Mouse (Mus musculus): ENCODE results near the gene Trim16.

DNA sequence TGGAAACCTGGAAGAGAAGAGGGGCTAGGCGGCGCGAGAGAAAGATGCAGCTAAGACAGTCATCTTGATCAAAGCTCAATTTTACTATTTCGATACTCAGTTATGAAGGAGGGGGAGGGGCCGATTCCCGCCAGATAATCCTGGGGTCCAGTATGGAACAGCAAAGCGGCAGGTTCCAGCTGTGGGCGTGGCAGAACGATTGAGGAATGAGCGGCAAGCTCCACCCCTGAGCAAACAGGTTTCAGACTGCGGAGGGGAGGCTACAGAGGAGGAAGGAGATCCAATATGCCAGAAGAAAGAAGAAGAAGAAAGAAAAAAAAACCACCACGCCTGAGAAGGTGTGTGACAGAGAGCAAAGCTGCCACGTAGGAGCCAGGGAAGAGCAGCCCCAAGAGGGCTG is 15.9 kb upstream of the Trim16 start:
- TF ChIP-seq CTCF (IDR thresholded peaks at IDR 0.05; ENCODE audit: insufficient read depth, low read depth, low read length) (no peak), POLR2A (IDR thresholded peaks at IDR 0.05; ENCODE audit: insufficient read depth, low read depth, low read length) (no peak)

All from olfactory bulb, adult 2 months (tissue).